Mouse (Mus musculus): ENCODE results near the gene Spata13.
A peak's percentile ranks its signal among the peaks of the same experiment; 100 is the strongest.

Gene Spata13

GRCm38 (mm10) chr14:60743681-60744080 lies 109.9 kb downstream of the Spata13 start:
- no peak for DNase-seq (ENCODE audit: inconsistent age in 2 of 2, low spot score in 1 of 2)

DNA sequence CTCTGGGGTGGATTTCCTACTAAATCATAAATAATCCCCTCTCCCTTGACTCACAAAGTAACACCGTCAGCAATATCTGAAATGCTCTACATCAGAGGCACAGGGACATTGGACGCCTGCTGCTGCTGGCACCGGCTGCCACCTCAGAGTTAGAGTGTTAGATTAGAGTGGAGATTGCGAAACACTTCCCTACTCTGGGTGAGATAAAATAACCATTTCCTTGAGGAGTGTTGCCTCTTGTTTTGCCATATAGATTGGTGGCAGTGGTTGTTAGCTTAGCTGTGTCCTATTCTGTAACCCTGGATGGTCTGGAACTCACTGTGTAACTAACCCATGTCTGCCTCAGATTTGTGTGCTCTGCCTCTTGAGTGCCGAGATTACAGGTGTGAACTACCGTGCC lies 111.4 kb downstream of the Spata13 start:
- no peak for DNase-seq (ENCODE audit: inconsistent age in 2 of 2, low spot score in 1 of 2)

- DNase-seq (ENCODE audit: inconsistent age in 2 of 2, low spot score in 1 of 2): no peak
These were observed 112.3 kb downstream of the Spata13 start for GRCm38 (mm10) chr14:60746141-60746540.

- DNase-seq (ENCODE audit: inconsistent age in 2 of 2, low spot score in 1 of 2): no peak
These were observed 113.5 kb downstream of the Spata13 start for GRCm38 (mm10) chr14:60747154-60747870.

- peak in 1 of 2 experiments; percentile 69 for DNase-seq (ENCODE audit: inconsistent age in 2 of 2, low spot score in 1 of 2)
These were observed 116.1 kb downstream of the Spata13 start for GRCm38 (mm10) chr14:60749880-60750279.

DNA sequence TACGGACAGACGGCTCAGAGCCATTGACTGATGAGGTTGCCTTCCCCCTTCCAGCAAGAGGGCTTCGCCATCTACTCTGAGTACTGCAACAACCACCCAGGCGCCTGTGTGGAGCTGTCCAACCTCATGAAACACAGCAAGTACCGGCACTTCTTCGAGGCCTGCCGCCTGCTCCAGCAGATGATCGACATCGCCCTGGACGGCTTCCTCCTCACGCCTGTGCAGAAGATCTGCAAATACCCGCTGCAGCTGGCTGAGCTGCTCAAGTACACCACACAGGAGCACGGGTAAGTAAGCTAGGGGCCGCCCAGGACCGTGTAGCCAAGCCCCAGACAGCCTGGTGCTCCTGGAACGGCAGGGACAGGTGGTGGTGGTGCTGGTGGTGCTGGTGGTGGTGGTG lies 117.8 kb downstream of the Spata13 start:
- no peak for DNase-seq (ENCODE audit: inconsistent age in 2 of 2, low spot score in 1 of 2)

- peak; percentile 80 to 91 for DNase-seq (ENCODE audit: inconsistent age in 2 of 2, low spot score in 1 of 2)
These were observed 119.3 kb downstream of the Spata13 start for GRCm38 (mm10) chr14:60752892-60753800.

DNA sequence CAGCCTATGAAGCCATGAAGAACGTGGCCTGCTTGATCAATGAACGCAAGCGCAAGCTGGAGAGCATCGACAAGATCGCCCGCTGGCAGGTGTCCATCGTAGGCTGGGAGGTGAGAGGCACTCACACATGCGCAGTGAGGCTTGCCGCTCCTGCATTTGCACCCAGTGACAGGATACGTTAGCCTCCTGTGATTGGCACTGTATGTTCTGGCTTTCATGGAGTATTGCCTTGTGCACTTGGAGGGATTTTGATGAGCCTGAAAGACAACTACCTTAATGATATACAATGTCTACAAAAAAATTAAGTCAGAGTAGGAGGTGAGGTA lies 120.0 kb downstream of the Spata13 start:
- no peak for DNase-seq (ENCODE audit: inconsistent age in 2 of 2, low spot score in 1 of 2)

GRCm38 (mm10) chr14:60754656-60755055 lies 120.9 kb downstream of the Spata13 start:
- no peak for DNase-seq (ENCODE audit: inconsistent age in 2 of 2, low spot score in 1 of 2)

DNA sequence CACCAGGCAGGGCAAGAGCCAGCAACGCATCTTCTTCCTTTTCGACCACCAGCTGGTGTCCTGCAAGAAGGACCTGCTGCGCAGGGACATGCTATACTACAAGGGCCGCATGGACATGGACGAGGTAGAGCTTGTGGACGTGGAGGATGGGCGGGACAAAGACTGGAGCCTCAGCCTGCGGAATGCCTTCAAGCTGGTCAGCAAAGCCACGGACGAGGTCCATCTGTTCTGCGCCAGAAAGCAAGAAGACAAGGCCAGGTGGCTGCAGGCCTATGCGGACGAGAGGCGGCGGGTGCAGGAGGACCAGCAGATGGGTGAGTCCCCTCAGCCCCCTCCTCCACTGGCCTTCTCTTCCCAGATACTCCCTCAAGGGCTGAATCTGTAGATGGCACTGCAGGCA lies 122.5 kb downstream of the Spata13 start:
- DNase-seq (ENCODE audit: inconsistent age in 2 of 2, low spot score in 1 of 2): no peak

DNA sequence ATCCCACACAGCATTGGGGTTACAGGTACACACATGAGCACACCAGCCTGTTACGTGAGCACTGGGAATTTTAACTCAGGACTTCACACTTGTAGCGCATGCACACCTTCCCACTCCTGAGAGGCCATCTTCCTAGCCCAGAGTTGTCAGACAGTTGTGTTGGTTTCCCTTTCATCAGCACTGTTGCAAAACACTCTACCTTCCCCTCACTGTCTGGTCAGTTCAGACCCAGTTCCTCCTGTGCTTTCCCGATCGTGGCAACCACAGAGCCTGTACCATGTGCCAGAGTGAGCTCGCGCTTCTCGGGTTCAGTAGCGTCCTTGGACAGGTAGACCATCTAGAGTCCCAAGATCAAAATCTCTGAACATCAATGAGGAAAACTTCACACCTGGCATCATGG lies 123.5 kb downstream of the Spata13 start:
- DNase-seq (ENCODE audit: inconsistent age in 2 of 2, low spot score in 1 of 2): no peak

- DNase-seq (ENCODE audit: inconsistent age in 2 of 2, low spot score in 1 of 2): no peak
These were observed 123.9 kb downstream of the Spata13 start for GRCm38 (mm10) chr14:60757722-60758121.

- DNase-seq (ENCODE audit: inconsistent age in 2 of 2, low spot score in 1 of 2): no peak
These were observed 125.3 kb downstream of the Spata13 start for GRCm38 (mm10) chr14:60759097-60759496.

DNA sequence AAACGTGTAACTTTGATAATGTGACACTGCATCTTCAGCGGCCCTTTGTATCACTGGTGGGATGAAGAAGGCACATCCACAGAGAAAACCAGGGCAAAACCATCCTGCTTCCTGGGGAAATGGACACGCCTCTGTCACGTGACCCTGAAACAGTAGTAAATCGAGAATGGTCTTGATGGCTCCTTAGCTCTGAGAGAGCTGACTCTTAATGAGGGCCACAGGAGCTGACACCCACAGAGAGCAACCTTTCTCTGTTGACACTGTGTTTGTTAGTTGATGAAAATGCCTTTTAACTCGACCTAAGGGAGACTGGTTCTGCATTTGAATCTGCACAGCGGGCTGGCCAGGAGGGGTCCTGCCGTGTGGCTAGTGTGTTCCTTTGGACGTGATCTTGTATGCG lies 128.0 kb downstream of the Spata13 start:
- DNase-seq (ENCODE audit: inconsistent age in 2 of 2, low spot score in 1 of 2): no peak

DNA sequence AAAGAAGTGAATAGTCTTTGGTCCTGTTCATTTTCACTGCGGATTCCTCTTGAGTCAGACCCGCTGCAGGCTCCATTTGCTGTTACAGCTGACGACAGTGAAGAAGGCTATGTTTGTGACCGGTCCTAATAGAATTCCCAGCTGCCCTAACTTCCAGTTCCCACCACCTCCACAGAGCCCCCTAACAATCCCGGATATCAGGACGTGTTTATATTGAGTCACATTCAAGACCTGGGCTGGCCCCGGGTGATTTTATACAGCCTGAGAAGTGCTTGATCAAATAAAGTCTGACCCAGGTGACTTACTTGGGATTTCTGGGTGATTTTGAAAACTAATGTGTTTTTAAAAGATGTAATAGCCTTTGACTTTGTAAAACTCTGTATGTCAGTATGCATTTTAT lies 129.0 kb downstream of the Spata13 start:
- DNase-seq (ENCODE audit: inconsistent age in 2 of 2, low spot score in 1 of 2): no peak

DNA sequence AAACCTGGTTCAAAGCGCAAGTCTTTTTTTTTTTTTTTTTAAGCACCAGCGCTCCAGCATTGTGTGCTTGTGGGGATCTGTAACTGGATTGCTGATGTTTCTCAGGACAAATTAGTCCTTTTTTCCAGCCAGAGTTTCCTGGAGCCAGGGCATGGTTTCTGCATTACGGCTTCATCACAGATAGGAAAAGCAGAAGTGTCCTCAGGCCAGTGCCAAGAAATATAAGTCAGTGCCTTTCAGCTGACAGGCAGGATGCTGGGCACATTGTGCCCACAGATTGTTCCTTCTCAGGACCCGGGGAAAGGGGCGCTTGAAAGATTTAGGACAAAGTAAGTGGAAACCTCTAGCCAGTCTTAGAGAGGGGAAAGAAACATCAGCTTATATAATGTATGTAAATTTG lies 129.9 kb downstream of the Spata13 start:
- no peak for DNase-seq (ENCODE audit: inconsistent age in 2 of 2, low spot score in 1 of 2)

GRCm38 (mm10) chr14:60764526-60764925 lies 130.7 kb downstream of the Spata13 start:
- no peak for DNase-seq (ENCODE audit: inconsistent age in 2 of 2, low spot score in 1 of 2)

- peak in 1 of 2 experiments; percentile 62 for DNase-seq (ENCODE audit: inconsistent age in 2 of 2, low spot score in 1 of 2)
These were observed 131.2 kb downstream of the Spata13 start for GRCm38 (mm10) chr14:60765025-60765424.

- no peak for DNase-seq (ENCODE audit: inconsistent age in 2 of 2, low spot score in 1 of 2)
These were observed 134.1 kb downstream of the Spata13 start, which contains the start of gene C1qtnf9 for GRCm38 (mm10) chr14:60767884-60768283. C1qtnf9 (plus strand) TSS chr14:60768134.

DNA sequence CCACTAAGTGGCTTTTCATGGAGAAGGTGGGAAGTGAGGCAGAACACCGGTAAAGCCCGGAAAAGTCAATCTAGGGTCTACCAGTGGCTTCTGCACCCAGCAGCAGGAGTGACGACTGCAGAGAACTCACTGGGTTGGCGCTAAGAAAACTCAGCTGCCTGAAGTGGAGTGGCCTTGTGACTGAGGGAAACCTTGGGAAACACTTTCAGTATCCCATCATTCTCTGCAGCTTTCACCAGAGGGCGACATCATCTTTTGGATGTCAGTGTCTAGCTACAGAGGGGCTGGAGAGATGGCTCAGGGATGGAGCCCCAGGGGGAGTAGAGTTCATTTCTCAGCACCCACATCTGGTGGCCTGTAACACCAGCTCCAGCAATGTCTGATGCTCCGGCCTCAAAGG lies 135.5 kb downstream of the Spata13 start:
- peak; percentile 59 to 84 for DNase-seq (ENCODE audit: inconsistent age in 2 of 2, low spot score in 1 of 2)

GRCm38 (mm10) chr14:60770594-60770993 lies 136.8 kb downstream of the Spata13 start:
- DNase-seq (ENCODE audit: inconsistent age in 2 of 2, low spot score in 1 of 2): no peak

GRCm38 (mm10) chr14:60771057-60771456 lies 137.3 kb downstream of the Spata13 start:
- peak; percentile 71 to 92 for DNase-seq (ENCODE audit: inconsistent age in 2 of 2, low spot score in 1 of 2)

Measured in adrenal gland, adult (tissue).